Mouse (Mus musculus): ENCODE measurements around the gene Ercc5.
A peak's percentile ranks its signal among the peaks of the same experiment; 100 is the strongest.

Ercc5 gene

DNA sequence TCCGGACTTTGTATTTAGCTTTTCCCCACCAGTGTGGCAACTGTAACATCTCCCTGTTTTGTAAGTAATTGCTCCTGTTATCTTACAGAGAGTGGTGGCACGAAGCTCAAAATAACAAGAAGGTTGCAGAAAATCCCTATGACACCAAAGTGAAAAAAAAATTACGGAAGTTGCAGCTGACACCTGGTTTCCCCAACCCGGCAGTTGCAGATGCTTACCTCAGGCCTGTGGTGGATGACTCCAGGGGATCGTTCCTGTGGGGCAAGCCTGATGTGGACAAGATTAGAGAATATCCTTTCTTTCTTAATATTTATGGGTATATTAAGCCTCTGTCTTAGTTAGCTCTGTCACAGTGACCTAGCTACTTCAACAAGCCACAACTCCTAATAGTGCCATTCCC, 30.5 kb downstream of the Ercc5 start:
- no peak for DNase-seq (ENCODE audit: low read depth)

DNA sequence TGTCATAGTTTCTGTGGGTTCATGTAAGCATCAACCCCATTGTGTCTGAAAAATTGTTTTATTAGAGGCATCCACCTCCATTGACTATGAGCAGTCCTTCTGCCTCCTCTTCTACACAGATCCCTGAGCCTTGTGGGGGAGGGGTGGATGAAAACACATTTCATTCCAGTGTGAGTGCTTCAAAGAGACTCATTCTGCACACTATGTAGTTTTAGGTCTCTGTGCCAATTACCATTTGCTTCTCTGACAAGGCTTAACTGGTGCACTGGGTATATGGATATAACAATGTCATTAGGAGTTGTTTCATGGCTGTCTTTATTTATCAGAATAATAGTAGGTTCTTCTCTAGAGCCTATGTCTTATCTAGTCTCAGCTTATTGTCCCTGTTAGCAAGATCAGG, 38.9 kb downstream of the Ercc5 start:
- peak; percentile 86 for DNase-seq (ENCODE audit: low read depth)

DNA sequence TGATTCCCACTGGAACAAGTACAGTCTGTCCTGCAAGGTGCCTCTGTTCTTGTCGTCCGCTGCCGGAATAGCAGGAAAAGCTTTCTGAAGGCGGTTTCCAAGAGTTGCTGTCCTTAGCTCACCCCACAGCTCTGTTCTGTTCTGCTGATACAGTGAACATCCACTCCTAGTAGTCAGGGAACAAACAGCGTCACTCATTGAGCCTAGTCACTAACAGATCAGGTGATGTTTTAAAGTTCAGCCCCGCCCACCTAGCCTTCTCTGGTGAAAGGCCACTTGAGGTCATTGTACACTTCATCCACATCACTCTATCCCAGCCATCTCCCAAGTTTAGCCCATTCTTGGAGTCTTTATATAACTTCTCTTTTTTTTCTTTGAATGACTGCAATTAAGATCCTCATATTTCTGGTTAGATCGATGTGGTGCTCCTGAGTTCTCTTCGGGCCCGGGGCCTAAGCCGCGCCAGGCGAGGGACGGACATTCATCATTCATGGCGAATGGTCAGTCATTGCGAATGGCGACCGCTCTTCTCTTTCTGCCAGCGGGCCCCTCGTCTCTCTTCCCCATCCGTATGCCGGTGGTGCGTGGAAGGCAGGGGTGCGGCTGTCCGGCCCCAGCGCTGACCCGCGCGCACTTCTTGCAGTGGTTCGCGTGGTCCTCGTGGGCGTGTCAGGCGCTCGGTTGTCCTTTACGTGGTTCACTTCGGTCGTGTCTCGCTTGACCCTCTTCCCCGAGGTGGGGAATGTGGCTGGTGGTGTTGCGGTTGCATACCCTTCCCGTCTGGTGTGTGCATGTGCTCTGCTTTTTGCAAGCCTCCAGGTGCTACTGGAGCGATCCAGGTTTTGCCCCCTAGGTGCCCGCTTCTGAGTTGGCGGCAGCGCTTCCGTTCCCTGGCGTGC, 51.0 kb downstream of the Ercc5 start:
- no peak for DNase-seq (ENCODE audit: low read depth)

DNA sequence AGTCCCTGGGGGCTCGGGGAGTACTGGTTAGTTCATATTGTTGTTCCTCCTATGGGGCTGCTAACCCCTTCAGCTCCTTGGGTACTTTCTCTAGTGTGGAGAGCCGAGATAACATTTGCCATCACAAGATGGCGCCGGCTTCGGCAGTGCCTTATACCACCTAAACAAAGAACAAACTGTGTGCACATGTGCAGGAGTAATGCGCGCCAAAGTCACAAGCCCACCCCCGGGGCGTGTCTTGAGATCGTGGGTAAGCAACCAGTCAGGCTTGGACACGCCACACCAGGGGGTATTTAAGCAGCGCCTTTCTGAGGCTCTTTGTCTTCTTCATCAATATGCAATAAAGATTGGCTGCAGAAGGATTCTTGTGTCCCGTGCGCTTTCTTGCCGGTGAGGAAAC, 55.3 kb downstream of the Ercc5 start:
- no peak for DNase-seq (ENCODE audit: low read depth)

DNA sequence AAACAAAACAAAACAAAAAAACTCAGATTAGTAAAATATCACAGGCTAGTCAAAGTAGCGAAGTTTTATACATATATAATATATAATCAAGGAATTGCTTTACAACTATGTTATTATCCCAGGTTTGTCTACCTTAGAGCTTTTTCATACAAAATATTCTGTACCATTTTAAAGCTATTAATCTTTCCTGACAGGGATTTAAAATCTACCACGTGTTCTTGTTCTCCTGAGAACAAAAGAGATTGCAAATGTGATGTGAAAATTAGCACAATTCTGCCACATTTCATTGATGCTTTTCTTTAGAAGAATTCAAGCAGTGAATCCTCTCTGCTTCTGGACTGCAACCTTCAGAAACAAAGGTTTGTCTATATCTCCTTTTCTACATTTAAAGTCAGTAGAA, 66.9 kb downstream of the Ercc5 start:
- DNase-seq (ENCODE audit: low read depth): no peak

DNA sequence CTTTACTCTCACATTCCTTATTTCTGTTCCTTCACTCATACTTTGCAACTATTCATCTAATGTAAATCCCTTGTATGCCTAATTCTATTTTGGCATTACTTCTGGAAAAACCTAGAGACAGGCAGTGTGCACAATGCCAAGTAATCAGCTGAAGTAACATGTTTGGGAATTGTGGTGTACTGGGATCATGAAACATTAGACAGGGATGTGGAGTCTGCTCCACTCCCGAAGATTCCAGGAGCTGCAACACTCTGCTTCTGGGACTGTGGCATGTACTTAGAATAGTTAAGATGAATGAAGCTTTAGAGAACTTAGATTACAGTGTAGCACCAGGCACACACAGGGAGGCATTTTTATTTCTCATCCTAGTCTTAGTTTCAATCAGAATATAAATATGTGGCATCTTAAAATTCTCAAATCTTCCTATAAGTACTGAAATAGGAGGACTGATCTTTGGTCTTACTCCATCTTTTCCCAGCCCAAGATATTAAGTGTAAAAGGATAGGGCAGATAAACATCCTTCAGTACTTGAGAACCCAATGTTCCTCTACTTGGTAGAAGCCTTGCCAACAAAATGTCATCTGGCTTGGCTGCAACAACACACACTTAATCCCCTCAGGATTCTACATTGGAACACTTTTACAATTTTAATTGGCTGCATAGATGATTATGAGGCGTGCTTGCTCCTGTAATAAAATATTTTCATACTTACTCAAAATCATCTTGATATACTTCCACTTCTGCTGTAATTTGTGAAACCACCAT, 69.0 kb downstream of the Ercc5 start:
- no peak for DNase-seq (ENCODE audit: low read depth)

DNA sequence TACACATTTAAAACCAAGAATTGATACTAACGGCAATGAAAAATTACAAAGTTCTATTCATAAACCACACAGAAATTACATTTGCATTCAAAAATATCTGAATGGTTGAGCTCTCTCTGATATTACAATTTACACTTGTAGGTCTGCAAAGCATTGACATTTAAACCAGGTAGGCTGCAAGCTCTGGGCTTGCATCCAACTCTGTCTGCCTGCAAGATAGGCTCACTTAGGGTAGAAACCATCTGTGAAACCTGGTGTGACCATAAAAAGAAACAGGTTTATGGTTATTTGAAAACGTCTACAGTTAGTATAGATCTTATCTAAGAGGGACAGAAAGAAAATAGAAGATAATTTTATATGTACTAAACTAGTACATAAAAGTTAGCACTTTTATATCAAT, 69.6 kb downstream of the Ercc5 start:
- no peak for DNase-seq (ENCODE audit: low read depth)

DNA sequence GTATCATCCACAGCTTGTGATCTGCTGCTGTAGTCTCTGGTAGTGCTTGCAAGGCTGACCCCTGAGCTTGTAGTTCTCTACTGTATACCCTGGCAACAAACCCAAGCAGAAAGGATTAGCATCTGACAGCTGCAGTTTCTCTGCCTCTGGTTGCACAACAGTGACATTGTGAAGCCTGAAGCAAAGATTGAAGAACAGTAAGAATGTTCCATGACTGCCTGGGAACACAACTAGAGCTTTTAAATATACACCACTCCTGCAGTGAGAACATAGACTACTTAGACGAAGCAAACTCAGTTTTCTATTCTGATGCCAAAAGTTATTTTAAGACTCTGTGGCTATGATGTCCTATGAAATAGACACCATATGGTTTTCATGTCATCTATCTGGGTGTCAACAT, 71.3 kb downstream of the Ercc5 start, which contains the start of gene Mettl21e:
Gene Mettl21e (minus strand): TSS at position 86 of the 400 bp plus-strand sequence.
- no peak for DNase-seq (ENCODE audit: low read depth)

DNA sequence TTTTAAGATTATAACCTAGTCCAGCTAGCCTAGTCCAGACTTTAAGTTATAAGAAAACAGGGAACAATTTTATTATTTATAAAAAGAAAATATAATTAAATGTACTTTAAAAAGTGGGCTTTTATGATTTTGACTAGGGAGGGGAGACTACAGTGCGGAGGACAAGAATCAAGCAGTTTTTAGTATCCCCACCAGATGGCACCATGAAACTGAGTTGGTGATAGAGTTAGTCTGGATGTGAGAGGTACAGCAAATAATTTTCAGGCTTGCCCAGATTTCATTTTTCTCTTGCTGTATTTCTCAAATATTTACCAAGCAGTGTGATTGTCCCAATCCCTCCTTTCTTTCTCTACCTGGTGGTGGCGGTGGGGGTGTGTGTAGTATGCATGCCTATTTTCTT, 81.5 kb downstream of the Ercc5 start:
- DNase-seq (ENCODE audit: low read depth): peak; percentile 83

Data from NIH3T3 (cell line).